Mouse (Mus musculus) small intestine, adult 2 months (tissue): Measurements from ENCODE around the gene Fbxo10. TPM values are rescaled to one million over a fixed set of nuclear protein-coding genes. Genes with fewer than 3 reads are reported as not detected.
"Not testable (repeated sequence)": the region's sequence is repeated elsewhere in the genome, so short reads cannot be mapped to it uniquely, and the experiment has no call there.

Experiments
- H3K27ac ChIP-seq: fragments of 200-500 bp; 2 replicates; pipeline ENCODE4 v1.5.1; 2012; ENCODE audit warnings: low read depth, low read length, control low read depth, inconsistent platforms; ENCODE audit not compliant: insufficient read depth
- H3K27me3 ChIP-seq: fragments of 200-500 bp; 2 replicates; pipeline ENCODE4 v1.6.1; 2012; ENCODE audit warnings: mild to moderate bottlenecking, moderate library complexity, low read length, inconsistent platforms; ENCODE audit not compliant: control insufficient read depth, insufficient read depth
- H3K36me3 ChIP-seq: fragments of 200-500 bp; 2 replicates; pipeline ENCODE4 v1.6.1; 2012; ENCODE audit warnings: mild to moderate bottlenecking, low read length, control low read depth, inconsistent platforms; ENCODE audit not compliant: control insufficient read depth, insufficient read depth
- H3K4me1 ChIP-seq: fragments of 200-500 bp; 2 replicates; pipeline ENCODE4 v1.6.1; 2012; ENCODE audit warnings: low read length, inconsistent platforms, mixed read lengths; ENCODE audit not compliant: control insufficient read depth, insufficient read depth, insufficient read length
- H3K4me3 ChIP-seq: fragments of 200-500 bp; 2 replicates; pipeline ENCODE4 v1.5.1; 2012; ENCODE audit warnings: low read depth, mild to moderate bottlenecking, control low read depth, inconsistent platforms, low read length, moderate library complexity
- CTCF ChIP-seq: fragments of 200-500 bp; IDR thresholded peaks from 2 replicates; pipeline ENCODE4 v1.5.1; 2012; ENCODE audit warnings: low read depth, mild to moderate bottlenecking, control low read depth, inconsistent platforms, low read length, moderate library complexity, mixed read lengths; ENCODE audit not compliant: insufficient replicate concordance, insufficient read length; ENCODE audit errors: extremely low read depth
- POLR2A ChIP-seq: fragments of 200-500 bp; IDR thresholded peaks from 2 replicates; pipeline ENCODE4 v1.6.1; 2012; ENCODE audit warnings: low read depth, mild to moderate bottlenecking, control low read depth, inconsistent platforms, low read length, moderate library complexity
- WGBS: fragments of 180-500 bp; shearing (Covaris S2); methylation state at CpG from one replicate; pipeline ENCODE4 v1.1.7; 2018; 5-methylcytosine and 5-hydroxymethylcytosine counted together
- polyA plus RNA-seq: library from polyadenylated mRNA; depleted of rRNA; stranded (reverse); fragments of >200 nt; gene quantifications from 2 replicates; pipeline ENCODE4 v1.2.3, GENCODE M21; 2012

Gene Fbxo10
- polyA plus RNA-seq, 1 experiment, result 2.4 TPM

- 42% methylated on average over 5 of the region's 5 CpGs for WGBS
- no peak overlapping the region for H3K4me3 ChIP-seq
Observed at GRCm38 (mm10) chr4:45106409-45106808, 22.0 kb upstream of the Fbxo10 start.

DNA sequence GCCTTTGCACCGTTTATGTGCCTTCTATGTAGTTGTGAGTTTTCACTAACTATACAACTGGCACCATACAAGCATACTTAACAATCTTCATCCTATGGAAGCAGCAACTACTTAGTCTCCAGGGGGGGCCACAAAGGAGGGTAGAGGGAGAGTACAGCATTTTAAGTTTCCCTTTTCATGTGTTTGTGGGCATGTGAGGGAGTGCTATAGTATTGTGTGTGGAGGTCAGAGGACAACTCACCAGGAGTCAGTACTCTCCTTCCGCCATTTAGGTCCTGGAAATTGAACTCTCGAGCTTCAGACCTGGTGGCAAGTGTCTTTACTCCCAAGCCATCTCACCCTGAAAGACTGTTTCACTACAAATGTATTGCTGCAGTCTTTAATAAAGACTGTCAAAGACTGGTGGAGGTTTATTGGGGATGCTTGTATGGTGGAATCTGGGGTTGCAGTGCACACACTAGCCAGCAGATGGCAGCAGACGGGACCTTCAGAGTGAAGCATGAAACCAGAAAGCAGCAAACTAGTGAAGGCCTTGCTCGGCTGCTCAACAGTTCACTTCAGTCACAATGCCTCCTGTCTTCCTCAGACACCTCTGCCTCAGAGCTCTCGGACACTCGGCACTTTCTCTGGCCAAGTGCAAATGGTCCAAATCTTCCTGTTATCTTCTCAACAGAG is 12.9 kb upstream of the Fbxo10 start:
- no peak for TF ChIP-seq POLR2A
- peak; percentile 93; the same call in 1 of the 2 replicates for TF ChIP-seq CTCF
- Histone ChIP-seq H3K36me3 (peaks cover 1% of the 10 kb centered on the region; the same call in 1 of the 2 replicates), H3K27ac (no peak overlapping the region), H3K27me3 (no peaks in the 10 kb centered on the region), H3K4me3 (no peak overlapping the region), H3K4me1 (no peaks in the 10 kb centered on the region)
- WGBS, result 29% methylated on average over 7 of the region's 7 CpGs

More at GRCm38 (mm10) chr4:45106409-45106808, 22.0 kb upstream of the Fbxo10 start:
- TF ChIP-seq POLR2A (no peak), CTCF (no peak)
- Histone ChIP-seq H3K27ac (no peak overlapping the region), H3K27me3 (no peaks in the 10 kb centered on the region), H3K4me1 (peaks cover 10% of the 10 kb centered on the region), H3K36me3 (peaks cover 20% of the 10 kb centered on the region)

DNA sequence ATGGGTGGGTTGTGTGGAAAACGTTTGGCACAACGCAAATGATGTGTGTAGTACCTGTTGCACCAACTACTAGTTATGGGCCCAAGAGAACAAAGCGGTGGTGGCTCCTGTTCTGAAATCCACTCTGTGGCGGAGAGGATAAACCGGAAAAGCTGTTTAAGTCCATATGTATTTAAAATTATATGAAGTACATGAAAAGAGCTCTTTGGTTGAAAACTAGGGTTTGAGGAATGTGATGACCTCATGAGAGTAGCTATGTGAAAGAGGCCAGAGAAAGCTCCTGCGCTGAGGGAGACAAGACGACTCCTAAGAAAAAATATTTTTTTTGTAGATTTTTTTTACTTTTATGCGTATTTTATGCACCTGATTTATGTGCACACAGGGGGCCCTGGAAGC is 489 bp upstream of the Fbxo10 start:
- no peaks in the 10 kb centered on the region for H3K4me1 ChIP-seq
- WGBS, result 46% methylated on average over 8 of the region's 8 CpGs
- peak overlapping the region; percentile 83 for H3K4me3 ChIP-seq
- TF ChIP-seq CTCF, result no peak
- no peak for TF ChIP-seq POLR2A
- H3K27me3 ChIP-seq, result peaks cover 12% of the 10 kb centered on the region; the same call in 1 of the 2 replicates
- no peak overlapping the region for H3K27ac ChIP-seq
- no peaks in the 10 kb centered on the region for H3K36me3 ChIP-seq

- H3K36me3 ChIP-seq, result no peaks in the 10 kb centered on the region
- TF ChIP-seq POLR2A, result no peak
- no peak for TF ChIP-seq CTCF
- H3K4me1 ChIP-seq, result no peaks in the 10 kb centered on the region
- H3K27me3 ChIP-seq, result peaks cover 12% of the 10 kb centered on the region; the same call in 1 of the 2 replicates
- H3K4me3 ChIP-seq, result no peak overlapping the region
- 12% methylated on average over 8 of the region's 8 CpGs for WGBS
- H3K27ac ChIP-seq, result no peak overlapping the region
Observed at GRCm38 (mm10) chr4:45083487-45083886, 917 bp downstream of the Fbxo10 start.

DNA sequence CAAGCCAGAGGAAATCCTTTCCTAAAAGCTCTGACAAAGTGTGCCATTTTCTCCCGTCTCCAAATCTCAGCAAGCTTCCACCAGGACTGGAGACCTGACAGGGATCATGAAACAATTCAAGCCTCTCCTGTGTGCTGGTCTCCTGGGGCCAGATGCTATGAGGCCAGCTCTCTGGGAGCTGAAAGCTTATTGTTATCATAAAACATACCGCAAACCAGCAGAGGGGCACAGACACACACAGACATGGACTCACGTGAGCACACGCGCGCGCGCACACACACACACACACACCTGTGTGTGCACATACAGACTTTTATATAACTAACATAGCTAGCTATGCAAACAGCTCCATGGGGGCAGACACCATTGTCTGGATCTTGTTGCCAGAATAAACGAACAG is 1.5 kb downstream of the Fbxo10 start:
- TF ChIP-seq CTCF, result no peak
- TF ChIP-seq POLR2A, result no peak
- no peaks in the 10 kb centered on the region for H3K4me1 ChIP-seq
- H3K36me3 ChIP-seq, result no peaks in the 10 kb centered on the region
- 80% methylated on average over 9 of the region's 9 CpGs for WGBS
- H3K4me3 ChIP-seq, result no peak overlapping the region
- peaks cover 12% of the 10 kb centered on the region; the same call in 1 of the 2 replicates for H3K27me3 ChIP-seq
- H3K27ac ChIP-seq, result no peak overlapping the region

GRCm38 (mm10) chr4:45081041-45081440 is 3.4 kb downstream of the Fbxo10 start:
- peaks cover 12% of the 10 kb centered on the region; the same call in 1 of the 2 replicates for H3K27me3 ChIP-seq
- not testable (repeated sequence) for H3K36me3 ChIP-seq, H3K4me1 ChIP-seq, H3K4me3 ChIP-seq, H3K27ac ChIP-seq
- 89% methylated on average over 4 of the region's 4 CpGs for WGBS

- WGBS, result 80% methylated on average over 6 of the region's 6 CpGs
Observed at GRCm38 (mm10) chr4:45073544-45073943, 10.9 kb downstream of the Fbxo10 start.

More at GRCm38 (mm10) chr4:45073544-45073943, 10.9 kb downstream of the Fbxo10 start:
- Histone ChIP-seq H3K27ac (no peak overlapping the region), H3K27me3 (peaks cover 8% of the 10 kb centered on the region), H3K36me3 (no peaks in the 10 kb centered on the region), H3K4me3 (no peak overlapping the region), H3K4me1 (no peaks in the 10 kb centered on the region)
- TF ChIP-seq CTCF (no peak), POLR2A (no peak)
